Mouse (Mus musculus): ENCODE measurements around the gene Tbc1d12.

GRCm38 (mm10) chr19:38844817-38845216 is 8.4 kb downstream of the Tbc1d12 start:
- TF ChIP-seq GATA1 (IDR thresholded peaks at IDR 0.05; ENCODE audit: borderline replicate concordance, low read length) (no peak), FLI1 (IDR thresholded peaks at IDR 0.05; ENCODE audit: low read length) (no peak)
